Mouse (Mus musculus) midbrain, embryonic 16.5 days (tissue): ENCODE data around the gene Galnt9. TPM values are rescaled to one million over a fixed set of nuclear protein-coding genes. Genes with fewer than 3 reads are reported as not detected.
A peak's percentile ranks its signal among the peaks of the same experiment; 100 is the strongest.

Experiments used
- ATAC-seq: fragments of 200-750 bp; cut with Nextera tagmentation; 2 replicates; pipeline ENCODE4 v1.8.0; 2017; ENCODE audit warnings: moderate TSS enrichment
- H3K27ac ChIP-seq: fragments of 300-500 bp; sonication (generic); 2 replicates; pipeline ENCODE4 v1.5.1; 2014; ENCODE audit warnings: mild to moderate bottlenecking, low read length, mixed read lengths
- H3K27me3 ChIP-seq: fragments of 300-500 bp; sonication (generic); 2 replicates; pipeline ENCODE4 v1.6.1; 2014; ENCODE audit warnings: low read depth, low read length, mixed read lengths; ENCODE audit not compliant: control insufficient read depth, insufficient read depth
- H3K36me3 ChIP-seq: fragments of 300-500 bp; sonication (generic); 2 replicates; pipeline ENCODE4 v1.6.1; 2014; ENCODE audit warnings: mild to moderate bottlenecking, low read length, moderate library complexity, mixed read lengths; ENCODE audit not compliant: control insufficient read depth, insufficient read depth
- H3K4me1 ChIP-seq: fragments of 300-500 bp; sonication (generic); 2 replicates; pipeline ENCODE4 v1.6.1; 2014; ENCODE audit warnings: mild to moderate bottlenecking, low read length, mixed read lengths; ENCODE audit not compliant: control insufficient read depth, insufficient read depth
- H3K4me2 ChIP-seq: fragments of 300-500 bp; sonication (generic); 2 replicates; pipeline ENCODE4 v1.6.1; 2014; ENCODE audit warnings: mild to moderate bottlenecking, low read length, mixed read lengths
- H3K4me3 ChIP-seq: fragments of 300-500 bp; sonication (generic); 2 replicates; pipeline ENCODE4 v1.5.1; 2014; ENCODE audit warnings: low read depth, mild to moderate bottlenecking, low read length, moderate library complexity, mixed read lengths
- H3K9ac ChIP-seq: fragments of 300-500 bp; sonication (generic); 2 replicates; pipeline ENCODE4 v1.6.1; 2014; ENCODE audit warnings: low read depth, low read length, mixed read lengths
- H3K9me3 ChIP-seq: fragments of 300-500 bp; sonication (generic); replicated peaks from 2 replicates; pipeline ENCODE4 v1.6.1; 2014; ENCODE audit warnings: mild to moderate bottlenecking, low read length, mixed read lengths; ENCODE audit not compliant: control insufficient read depth, poor library complexity, severe bottlenecking
- WGBS: fragments of 180-500 bp; shearing (Covaris S2); extraction: QIAGEN DNeasy Blood & Tissue Kit; methylation state at CpG from one replicate; pipeline ENCODE4 v1.1.7; 2014; 5-methylcytosine and 5-hydroxymethylcytosine counted together
- polyA plus RNA-seq: library from polyadenylated mRNA; unstranded; fragments of >200 nt; fragmentation: Nextera tagmentation; extraction: Ambion mirVana; gene quantifications from 2 replicates; pipeline ENCODE4 v1.2.1, GENCODE M21; 2015

Galnt9 gene
- polyA plus RNA-seq, 1 experiment from 2014 or later, result 23.1 TPM

DNA sequence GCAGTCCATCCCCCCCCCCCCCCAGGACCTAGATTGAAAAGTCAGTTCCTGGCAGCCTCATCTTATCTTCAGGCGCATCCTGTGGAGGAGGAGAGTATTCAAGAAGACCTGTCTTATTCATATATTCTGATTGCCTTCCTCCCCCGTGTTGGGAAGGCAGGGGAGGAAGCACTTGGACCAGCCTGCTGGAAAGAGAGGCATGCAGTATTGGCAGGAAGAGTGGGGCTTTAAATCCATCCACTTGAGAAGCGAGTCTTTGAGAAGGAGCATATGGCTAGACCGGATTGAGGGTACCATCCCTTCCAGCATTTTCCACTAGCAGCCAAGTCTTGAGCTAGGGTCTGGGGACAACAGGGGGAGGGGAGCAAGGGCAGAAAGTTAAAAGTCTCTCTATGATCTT is 20.9 kb upstream of the Galnt9 start:
- no peaks in the 10 kb centered on the region for H3K4me1 ChIP-seq
- no peak overlapping the region for H3K9ac ChIP-seq
- no peaks in the 10 kb centered on the region for H3K36me3 ChIP-seq
- H3K9me3 ChIP-seq, result no peaks in the 10 kb centered on the region
- no peak overlapping the region for H3K4me3 ChIP-seq
- 81% methylated on average over 4 of the region's 4 CpGs for WGBS
- H3K27me3 ChIP-seq, result no peaks in the 10 kb centered on the region
- H3K27ac ChIP-seq, result no peak overlapping the region
- no peak overlapping the region for H3K4me2 ChIP-seq
- ATAC-seq, result no peak

DNA sequence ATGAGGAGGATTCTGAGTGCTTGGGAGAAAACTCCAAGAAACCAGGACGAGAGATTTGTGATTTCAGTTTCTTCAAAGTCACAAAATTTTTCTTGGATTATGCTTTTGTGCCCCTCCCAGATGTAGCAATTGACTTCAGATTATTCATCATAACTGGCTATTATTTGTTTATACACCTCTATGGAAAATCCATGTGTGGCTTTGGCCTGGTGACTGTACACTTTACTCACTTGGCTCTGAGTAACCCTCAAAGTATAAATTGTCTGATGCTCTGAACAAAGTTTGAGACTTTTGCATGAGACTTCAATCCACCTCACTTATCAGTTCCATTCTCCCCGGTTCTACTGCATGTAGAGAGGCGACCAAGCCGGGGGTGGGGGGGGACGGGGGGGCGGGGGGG is 18.5 kb upstream of the Galnt9 start:
- 75% methylated on average over 6 of the region's 6 CpGs for WGBS
- no peaks in the 10 kb centered on the region for H3K9me3 ChIP-seq
- no peak for ATAC-seq
- H3K4me1 ChIP-seq, result no peaks in the 10 kb centered on the region
- no peak overlapping the region for H3K27ac ChIP-seq
- H3K4me2 ChIP-seq, result no peak overlapping the region
- H3K36me3 ChIP-seq, result no peaks in the 10 kb centered on the region
- H3K4me3 ChIP-seq, result no peak overlapping the region
- no peaks in the 10 kb centered on the region for H3K27me3 ChIP-seq
- no peak overlapping the region for H3K9ac ChIP-seq

- Histone ChIP-seq H3K9ac (no peak overlapping the region), H3K4me2 (no peak overlapping the region), H3K9me3 (no peaks in the 10 kb centered on the region), H3K36me3 (no peaks in the 10 kb centered on the region), H3K4me3 (no peak overlapping the region), H3K27me3 (no peaks in the 10 kb centered on the region), H3K4me1 (no peaks in the 10 kb centered on the region), H3K27ac (no peak overlapping the region)
- 86% methylated on average over 4 of the region's 4 CpGs for WGBS
- no peak for ATAC-seq
Observed at GRCm38 (mm10) chr5:110526556-110526955, 17.6 kb upstream of the Galnt9 start.

- no peak overlapping the region for H3K4me3 ChIP-seq
- no peaks in the 10 kb centered on the region for H3K27me3 ChIP-seq
- H3K36me3 ChIP-seq, result no peaks in the 10 kb centered on the region
- H3K4me2 ChIP-seq, result no peak overlapping the region
- no peaks in the 10 kb centered on the region for H3K4me1 ChIP-seq
- H3K27ac ChIP-seq, result no peak overlapping the region
- WGBS, result 72% methylated on average over 4 of the region's 4 CpGs
- no peaks in the 10 kb centered on the region for H3K9me3 ChIP-seq
- ATAC-seq, result no peak
- H3K9ac ChIP-seq, result no peak overlapping the region
Observed at GRCm38 (mm10) chr5:110531091-110531490, 13.1 kb upstream of the Galnt9 start.

- Histone ChIP-seq H3K9me3 (no peaks in the 10 kb centered on the region), H3K27ac (no peak overlapping the region), H3K9ac (no peak overlapping the region), H3K4me3 (no peak overlapping the region), H3K4me1 (no peaks in the 10 kb centered on the region), H3K4me2 (no peak overlapping the region), H3K36me3 (no peaks in the 10 kb centered on the region), H3K27me3 (no peaks in the 10 kb centered on the region)
- WGBS, result 88% methylated on average over 1 of the region's 1 CpGs
- no peak for ATAC-seq
Observed at GRCm38 (mm10) chr5:110534402-110534801, 9.8 kb upstream of the Galnt9 start.

- H3K9me3 ChIP-seq, result no peaks in the 10 kb centered on the region
- WGBS, result 88% methylated on average over 8 of the region's 8 CpGs
- no peak overlapping the region for H3K9ac ChIP-seq
- no peak overlapping the region for H3K27ac ChIP-seq
- ATAC-seq, result no peak
- H3K36me3 ChIP-seq, result no peaks in the 10 kb centered on the region
- H3K4me3 ChIP-seq, result no peak overlapping the region
- no peaks in the 10 kb centered on the region for H3K4me1 ChIP-seq
- no peaks in the 10 kb centered on the region for H3K27me3 ChIP-seq
- no peak overlapping the region for H3K4me2 ChIP-seq
Observed at GRCm38 (mm10) chr5:110535964-110536363, 8.2 kb upstream of the Galnt9 start.

- Histone ChIP-seq H3K27ac (no peak overlapping the region), H3K4me3 (no peak overlapping the region), H3K4me1 (peaks cover 10% of the 10 kb centered on the region), H3K9me3 (no peaks in the 10 kb centered on the region), H3K4me2 (no peak overlapping the region), H3K36me3 (no peaks in the 10 kb centered on the region), H3K27me3 (peaks cover 14% of the 10 kb centered on the region), H3K9ac (no peak overlapping the region)
- 70% methylated on average over 2 of the region's 2 CpGs for WGBS
- ATAC-seq, result no peak
Observed at GRCm38 (mm10) chr5:110540947-110541346, 3.2 kb upstream of the Galnt9 start.

- Histone ChIP-seq H3K27me3 (peaks cover 15% of the 10 kb centered on the region), H3K4me1 (peaks cover 16% of the 10 kb centered on the region), H3K4me3 (no peak overlapping the region), H3K36me3 (no peaks in the 10 kb centered on the region), H3K9me3 (no peaks in the 10 kb centered on the region), H3K9ac (no peak overlapping the region), H3K27ac (no peak overlapping the region), H3K4me2 (no peak overlapping the region)
- WGBS, result 74% methylated on average over 6 of the region's 6 CpGs
- no peak for ATAC-seq
Observed at GRCm38 (mm10) chr5:110541456-110541855, 2.7 kb upstream of the Galnt9 start.

- 2% methylated on average over 24 of the region's 24 CpGs for WGBS
Observed at GRCm38 (mm10) chr5:110544691-110545069, 525 bp downstream of the Galnt9 start.

DNA sequence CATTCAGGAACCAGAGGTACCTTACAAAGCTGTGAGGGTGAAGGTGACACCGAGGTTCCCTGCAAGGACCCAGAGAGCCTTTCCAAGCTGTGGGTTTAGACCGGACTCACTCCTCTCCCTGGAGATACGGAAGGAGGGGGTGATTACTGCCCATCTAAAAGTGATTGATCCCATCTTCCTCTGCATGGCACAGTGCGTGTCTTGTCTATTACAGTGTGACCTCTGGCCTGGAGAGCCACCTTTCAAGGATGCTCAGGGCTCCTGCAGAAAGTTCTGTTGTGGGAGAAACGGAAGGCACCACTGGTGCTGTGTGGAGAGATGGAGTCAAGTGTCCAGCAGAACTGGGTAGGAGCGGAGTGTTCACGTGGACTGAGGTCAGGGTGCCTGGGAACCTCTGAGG is 1.2 kb downstream of the Galnt9 start:
- Histone ChIP-seq H3K4me2 (peak overlapping the region; percentile 52), H3K4me1 (peaks cover 30% of the 10 kb centered on the region), H3K9ac (peak overlapping the region; percentile 70), H3K4me3 (peak overlapping the region; percentile 60), H3K27me3 (peaks cover 15% of the 10 kb centered on the region), H3K27ac (no peak overlapping the region), H3K9me3 (no peaks in the 10 kb centered on the region), H3K36me3 (no peaks in the 10 kb centered on the region)
- ATAC-seq, result no peak
- 79% methylated on average over 7 of the region's 7 CpGs for WGBS

More at GRCm38 (mm10) chr5:110544691-110545069, 525 bp downstream of the Galnt9 start:
- Histone ChIP-seq H3K27ac (peak overlapping the region; percentile 34; the same call in 1 of the 2 replicates), H3K4me1 (peaks cover 30% of the 10 kb centered on the region), H3K36me3 (no peaks in the 10 kb centered on the region), H3K4me2 (peak overlapping the region; percentile 52), H3K9ac (peak overlapping the region; percentile 70), H3K9me3 (no peaks in the 10 kb centered on the region), H3K27me3 (peaks cover 15% of the 10 kb centered on the region), H3K4me3 (peak overlapping the region; percentile 60)
- peak; percentile 44 for ATAC-seq
